Mouse (Mus musculus) bone marrow macrophage, adult 2 months (primary cell): ENCODE measurements around the gene Abcg1.

ENCODE experiments used
- CTCF ChIP-seq: IDR thresholded peaks from 2 replicates; pipeline ENCODE4 v1.5.1; 2012; ENCODE audit warnings: low read depth, mild to moderate bottlenecking, low read length, moderate library complexity
- POLR2A ChIP-seq: IDR thresholded peaks from 2 replicates; pipeline ENCODE4 v1.6.1; 2012; ENCODE audit warnings: mild to moderate bottlenecking, low read depth, low read length, borderline replicate concordance

GRCm38 (mm10) chr17:31134913-31135312 is 77.4 kb downstream of the Abcg1 start:
- TF ChIP-seq CTCF (no peak), POLR2A (no peak)
